Mouse (Mus musculus): ENCODE measurements around the gene Nxn.

Nxn gene

DNA sequence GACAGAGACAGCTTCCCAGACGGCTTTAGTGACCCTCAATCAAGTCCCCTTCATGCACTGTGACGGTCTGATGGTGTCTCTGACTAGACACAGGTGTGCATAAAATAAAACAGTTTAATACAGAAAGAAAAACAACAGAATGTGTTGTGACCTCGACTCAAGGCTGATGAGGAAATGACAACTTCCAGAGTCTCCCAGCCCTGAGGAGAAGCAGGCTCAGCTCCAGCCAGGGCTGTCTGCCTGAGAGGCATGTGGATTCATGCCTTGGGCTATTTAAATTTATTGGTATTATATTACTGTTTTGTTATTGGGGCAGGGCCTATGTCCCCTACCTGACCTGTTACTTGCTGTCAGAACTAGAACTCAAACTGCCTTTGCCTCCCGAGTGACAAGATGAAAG, 37.5 kb downstream of the Nxn start:
- DNase-seq = no peak

DNA sequence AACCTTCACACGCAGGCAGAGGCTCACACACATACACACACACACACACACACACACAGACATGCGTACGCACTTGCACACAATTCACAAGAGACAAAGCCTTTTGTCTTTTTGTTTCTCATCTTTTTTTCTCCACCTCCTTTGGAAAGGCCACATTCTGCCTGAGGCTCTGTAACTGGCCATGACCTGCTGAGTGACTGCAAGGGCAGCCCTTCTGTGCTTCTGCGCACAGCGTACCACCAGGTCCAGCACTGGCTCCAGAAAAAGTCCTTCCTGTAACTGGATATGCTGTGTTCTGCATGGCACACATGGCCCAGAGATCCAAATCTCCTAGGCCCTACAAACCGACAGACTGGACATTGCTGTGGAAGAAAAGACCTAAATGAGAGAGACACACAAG, 38.7 kb downstream of the Nxn start:
- DNase-seq = no peak

DNA sequence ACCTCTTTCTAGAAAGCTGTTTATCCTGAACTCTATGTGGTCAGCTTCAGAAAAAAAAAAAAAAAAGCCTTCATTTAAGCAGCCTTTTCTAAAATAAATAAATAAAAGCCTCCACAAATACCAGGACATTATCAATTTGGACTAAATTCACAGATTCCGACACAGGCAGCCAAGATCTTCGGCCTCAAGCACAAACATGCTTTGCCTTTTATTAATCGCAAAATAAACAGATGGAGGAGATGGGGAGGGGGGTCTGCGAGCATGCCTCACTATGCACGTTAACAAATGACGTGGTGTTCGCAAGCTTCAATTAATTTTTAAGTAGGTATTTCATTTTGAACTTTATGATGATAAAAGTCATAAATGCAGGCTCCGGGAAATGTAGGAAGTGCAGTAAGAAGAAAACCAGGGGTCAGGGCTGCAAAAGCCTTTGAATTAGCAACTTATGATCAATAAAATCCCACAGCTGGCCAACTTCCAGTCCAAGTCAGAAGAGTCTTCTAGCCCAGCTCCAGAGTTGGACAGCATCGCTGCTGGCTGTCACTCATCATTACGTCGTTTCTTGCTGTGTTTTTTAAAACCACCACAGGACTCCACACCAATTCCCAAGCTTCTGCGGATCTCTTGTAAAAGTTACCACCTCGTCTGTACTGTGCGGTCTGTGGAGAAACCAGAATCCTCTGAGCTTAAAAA, 40.2 kb downstream of the Nxn start:
- no peak for DNase-seq

DNA sequence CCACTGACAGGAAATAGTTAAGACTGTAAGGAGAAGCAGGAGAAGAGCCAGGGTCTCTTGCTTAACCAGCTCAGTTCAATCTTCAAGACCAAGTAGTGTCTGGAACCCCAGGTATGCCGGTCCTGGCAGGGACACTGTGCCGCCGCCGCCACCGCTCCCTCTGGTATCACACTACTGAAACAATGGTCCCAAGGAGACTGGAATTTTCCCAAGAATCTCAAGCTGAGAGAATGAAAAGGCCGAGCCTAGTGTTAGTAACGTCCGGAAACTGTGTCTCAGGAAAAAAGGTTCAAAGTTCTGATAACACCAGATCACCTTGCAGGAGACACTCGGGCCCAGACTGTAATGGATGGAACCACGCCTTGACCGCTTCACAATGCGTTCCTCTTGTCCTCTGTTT, 41.5 kb downstream of the Nxn start:
- DNase-seq = no peak

DNA sequence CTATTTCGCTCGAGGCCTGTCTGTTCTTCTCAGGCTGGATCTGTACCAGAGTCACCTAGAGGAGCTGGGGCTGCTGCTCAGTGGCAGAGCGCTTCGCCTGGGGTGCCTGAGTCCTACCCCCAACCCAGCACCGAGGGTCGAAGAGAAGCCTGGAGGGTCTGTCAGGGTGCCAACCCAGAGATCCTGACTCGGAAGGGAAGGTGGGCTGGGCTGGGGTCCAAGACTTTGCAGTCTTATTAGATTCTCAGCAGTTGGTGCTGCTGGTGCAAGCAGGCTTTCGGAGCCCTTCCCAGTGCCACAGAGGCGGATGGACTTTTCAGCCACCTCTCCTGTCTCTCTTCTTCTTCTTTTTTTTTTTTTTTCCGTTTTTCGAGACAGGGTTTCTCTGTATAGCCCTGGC, 42.8 kb downstream of the Nxn start:
- no peak for DNase-seq

DNA sequence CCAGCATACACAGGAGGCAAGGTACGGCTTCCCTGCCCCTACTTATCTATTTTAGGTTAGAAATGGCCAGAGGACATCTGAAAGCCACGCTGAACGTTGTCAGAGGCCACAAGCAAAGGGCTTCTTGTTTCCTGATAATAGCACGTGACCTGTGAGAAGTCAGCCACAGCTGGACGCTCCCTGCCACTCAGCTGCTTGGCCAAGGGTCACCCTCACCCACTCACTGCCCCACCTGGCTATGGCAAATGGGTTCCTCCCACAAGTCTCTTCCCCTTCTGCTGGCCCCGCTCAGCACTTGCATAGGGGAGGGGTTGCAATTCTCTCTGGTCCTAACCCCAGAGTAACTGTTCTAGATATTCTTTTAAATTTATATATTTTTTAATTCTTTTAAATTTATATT, 43.5 kb downstream of the Nxn start:
- DNase-seq = no peak

DNA sequence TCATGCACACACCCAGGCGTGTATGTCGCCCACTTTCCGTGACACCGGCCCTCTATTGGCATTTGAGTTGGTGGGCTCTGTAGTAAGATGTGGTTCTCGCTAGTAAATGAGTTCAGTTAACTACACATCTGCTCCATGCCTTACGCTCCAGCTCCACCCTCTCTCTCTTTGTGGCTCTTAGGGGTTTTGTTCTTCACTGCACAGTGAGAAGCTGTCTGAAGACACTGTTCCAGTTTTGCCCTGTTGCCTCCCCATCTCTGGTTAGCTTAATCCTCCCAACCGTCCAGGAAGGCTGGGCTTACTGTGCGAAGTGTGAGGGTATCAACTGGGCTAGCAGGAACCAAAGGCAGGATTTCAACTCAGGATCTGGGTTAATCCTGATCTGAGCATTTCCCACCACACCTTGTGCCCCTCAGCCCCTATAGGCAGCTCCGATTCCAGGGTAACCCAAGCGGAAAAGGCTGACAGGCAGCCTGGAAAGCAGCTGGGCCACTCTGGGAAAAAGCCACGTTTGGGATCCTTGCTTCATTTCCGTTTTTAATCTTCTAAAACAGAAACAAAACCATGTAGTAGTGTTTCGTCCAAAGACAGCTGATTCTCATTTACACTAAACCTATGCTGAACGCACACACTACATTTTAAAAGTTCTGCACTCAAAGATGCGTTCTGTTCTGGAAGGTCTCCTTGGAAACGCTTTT, 45.9 kb downstream of the Nxn start:
- no peak for DNase-seq

DNA sequence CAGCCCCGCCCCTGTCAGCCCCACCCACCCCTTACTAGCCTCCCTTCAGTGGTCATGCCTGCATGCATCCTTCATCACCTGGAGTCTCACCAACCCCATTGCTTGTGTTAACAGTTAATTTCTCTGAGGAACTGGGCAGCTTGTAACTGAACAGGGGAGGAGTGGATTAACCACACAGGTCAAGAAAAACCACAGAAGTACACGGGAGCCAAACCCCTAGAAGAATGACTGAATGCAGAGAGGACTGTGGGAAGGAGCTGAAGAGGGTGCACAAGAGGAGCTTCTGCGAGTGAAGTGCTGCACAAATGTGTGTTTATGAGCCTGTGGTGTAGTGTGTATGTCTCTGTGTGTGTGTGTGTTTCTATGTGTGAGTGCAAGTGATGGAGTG, 47.3 kb downstream of the Nxn start:
- peak; percentile 15 for DNase-seq

DNA sequence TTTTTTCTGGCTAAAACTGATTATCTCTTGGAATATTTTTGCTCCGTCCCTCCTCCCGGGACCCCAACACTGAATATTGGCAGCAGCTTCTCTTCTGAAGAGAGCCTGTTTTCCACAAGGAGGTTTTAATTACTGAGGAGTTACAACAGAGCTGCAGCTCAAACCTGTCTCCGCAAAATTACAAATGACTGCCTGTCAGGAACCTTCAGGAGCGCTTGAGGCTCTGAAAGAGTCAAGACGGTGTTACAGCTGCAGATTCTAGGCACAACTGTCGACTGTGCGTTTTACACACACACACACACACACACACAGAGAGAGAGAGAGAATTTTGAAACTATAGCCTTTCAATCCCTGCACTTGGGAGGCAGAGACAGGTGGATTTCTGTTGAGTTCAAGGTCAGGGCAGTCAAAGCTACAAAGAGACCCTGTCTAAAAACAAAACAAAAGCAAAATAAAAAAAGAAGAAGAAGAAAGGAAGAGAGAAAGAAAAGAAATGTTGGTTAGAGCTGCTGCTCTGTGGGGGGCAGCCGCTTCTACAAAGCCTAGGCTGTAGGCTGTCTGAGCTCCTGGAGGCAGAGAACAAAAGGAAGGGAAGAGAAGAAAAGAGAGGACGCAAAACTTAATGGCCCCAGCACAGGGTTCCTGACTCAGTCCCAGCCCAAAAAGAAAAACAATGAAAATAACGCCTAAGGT, 47.9 kb downstream of the Nxn start:
- DNase-seq = no peak

DNA sequence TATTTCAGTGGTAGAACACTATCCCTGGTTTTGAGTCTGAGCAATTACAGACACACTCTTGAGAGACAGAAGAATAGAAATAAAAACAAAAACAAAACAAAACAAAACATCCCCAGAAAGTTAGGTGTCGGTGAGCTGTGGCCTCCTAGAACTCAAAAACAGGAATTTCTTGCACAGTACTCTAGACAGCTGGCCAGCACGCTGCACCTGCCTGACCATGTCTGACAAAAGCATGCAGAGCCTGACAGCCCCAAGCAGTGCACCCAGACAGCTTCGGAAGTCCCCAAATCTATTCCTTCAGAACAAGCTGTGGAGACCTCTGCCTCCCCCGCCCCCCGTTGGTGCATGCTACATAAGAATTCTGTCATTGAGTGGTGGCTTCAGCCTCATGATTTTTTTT, 49.1 kb downstream of the Nxn start:
- no peak for DNase-seq

DNA sequence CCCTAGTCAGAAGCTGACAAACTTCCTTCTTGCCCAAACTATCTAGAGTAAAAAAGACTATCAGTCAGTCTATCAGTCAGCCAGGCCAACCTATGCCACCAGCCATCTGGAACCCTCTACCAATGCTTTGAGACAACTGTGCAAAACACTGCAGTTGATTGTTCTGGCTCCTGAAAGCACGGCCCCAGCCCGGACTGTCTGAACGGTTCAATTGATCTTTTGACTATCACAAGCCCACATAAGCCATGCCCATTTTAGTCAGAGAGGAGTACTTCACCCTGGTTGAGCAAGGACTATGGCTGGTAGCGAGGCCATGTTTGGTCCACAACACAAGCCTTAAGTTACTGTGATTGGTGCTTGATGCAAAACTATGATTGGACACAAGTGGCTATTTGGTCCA, 51.4 kb downstream of the Nxn start:
- DNase-seq = no peak

DNA sequence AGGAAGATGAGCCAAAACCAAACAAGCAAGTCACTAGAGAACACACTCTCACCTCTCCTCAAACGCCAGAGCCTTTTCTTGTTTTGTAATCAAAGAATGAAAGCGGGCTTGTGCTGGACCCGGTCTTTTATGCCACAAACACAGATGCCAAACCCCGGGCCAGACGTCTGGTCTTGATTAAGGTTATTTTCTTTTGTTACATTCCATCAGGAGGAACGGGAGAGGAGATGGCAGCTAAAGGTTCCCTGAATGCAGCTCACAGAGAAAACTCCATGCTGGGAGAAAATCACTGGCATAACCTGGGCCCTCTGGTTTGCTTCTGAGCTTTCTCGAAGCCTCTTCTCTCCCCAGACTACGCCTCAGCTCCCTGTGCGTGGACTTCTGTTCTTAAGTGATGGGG, 55.9 kb downstream of the Nxn start:
- DNase-seq = no peak

DNA sequence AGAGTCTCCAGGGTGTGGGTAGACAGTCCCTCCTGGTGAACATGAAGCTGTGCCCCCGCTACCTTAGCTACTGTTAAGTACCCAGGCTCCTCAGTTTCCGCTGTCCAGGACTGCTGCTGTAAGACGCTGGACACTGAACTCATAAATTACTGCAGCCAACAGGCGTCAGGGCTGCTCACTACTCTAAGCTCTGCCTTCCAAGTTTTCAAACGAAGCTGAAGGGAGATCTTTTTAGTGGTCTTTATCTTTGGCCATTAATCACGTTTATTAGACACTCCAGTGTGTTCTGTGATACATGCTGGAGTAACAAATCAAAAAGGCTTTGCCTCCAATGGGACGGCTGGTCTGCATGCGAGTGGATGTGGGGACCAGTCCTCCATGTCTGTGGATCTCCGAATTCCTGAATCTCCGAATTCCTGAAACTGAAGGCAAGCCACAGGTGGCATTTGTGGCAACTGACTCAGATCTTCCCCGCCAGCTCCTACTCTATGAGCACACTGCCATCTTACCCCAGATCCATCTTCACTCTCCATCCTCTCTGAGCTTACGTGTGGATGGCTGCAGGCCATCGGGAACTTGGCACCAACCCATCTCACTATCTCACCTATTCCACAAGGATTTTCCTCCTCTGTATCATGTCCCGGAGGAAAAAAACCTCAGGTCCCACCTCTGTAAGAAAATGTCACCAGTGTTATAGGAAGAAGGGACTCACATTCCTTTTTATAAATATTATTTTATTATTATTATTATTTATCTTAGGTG, 56.9 kb downstream of the Nxn start:
- DNase-seq = no peak

DNA sequence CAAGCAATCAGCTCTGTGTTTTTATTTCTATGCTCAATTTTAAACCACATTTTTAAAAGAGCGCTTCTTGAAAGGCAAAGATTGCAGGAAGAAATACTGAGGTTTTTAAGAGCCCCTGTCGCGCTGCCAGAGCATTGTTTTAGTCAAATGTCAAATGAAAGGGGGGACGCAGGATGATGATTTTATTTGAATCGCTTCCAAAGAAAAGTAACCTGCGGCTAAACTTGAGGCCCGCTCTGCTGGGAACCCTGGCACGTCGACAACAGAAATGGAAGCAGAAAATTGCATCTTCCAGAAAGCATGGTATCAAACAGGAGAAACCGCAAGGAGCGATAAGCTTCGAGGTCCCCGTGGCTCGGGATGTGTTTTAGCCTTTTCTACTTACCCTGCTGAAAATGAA, 57.8 kb downstream of the Nxn start:
- no peak for DNase-seq

DNA sequence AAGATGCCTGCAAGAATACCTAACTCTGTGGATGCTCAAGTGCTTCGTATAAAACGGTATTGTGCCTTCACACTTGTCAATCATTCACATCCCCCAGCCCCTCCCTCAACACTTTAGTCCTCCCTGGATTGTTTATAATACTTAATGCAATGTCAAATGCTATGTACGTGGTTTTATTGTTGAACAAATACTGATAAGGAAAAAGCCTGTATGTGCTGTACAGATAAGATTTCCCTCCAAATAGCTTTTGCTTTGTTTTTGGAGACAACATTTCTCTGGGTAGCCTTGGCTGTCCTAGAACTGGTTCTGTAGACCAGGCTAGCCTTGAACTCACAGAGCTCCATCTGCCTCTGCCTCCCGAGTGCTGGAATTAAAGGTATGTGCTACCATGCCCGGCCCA, 59.1 kb downstream of the Nxn start:
- DNase-seq = no peak

DNA sequence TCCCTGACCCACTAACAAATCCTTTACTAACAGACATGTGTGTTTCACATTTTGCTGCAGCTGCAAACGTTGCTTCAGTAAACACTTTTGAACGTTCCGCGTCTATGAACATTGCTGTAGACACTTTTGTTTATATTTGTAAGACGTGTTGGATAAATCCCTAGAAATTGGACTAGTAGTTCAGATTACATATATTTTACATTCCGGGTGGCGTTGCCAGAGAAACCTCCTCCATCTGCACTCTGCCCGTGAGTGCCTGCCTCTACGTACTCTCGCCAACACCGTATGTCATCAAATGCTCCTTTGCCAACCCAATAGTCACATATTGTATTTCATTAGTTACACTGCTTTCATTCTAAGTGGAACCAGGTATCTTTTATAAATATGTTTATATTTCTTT, 59.8 kb downstream of the Nxn start:
- no peak for DNase-seq

DNA sequence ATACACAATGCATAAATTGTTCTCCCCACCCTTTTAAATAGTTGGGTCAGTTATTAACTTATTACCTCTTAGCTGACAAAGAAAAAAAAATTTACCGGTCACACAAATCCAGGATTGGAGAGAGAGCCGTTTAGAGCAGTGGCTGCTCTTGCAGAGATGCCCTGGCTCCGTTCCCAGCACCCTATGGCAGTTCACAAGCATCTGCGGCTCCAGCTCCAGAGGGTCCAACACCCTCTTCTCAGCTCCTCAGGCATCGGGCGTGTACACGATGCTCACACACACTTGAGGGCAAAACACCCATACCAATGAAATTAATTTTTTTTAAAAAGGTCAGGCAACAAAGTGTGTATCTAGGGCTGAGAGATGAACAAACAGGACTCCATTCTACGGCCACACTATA, 60.3 kb downstream of the Nxn start:
- DNase-seq = no peak

DNA sequence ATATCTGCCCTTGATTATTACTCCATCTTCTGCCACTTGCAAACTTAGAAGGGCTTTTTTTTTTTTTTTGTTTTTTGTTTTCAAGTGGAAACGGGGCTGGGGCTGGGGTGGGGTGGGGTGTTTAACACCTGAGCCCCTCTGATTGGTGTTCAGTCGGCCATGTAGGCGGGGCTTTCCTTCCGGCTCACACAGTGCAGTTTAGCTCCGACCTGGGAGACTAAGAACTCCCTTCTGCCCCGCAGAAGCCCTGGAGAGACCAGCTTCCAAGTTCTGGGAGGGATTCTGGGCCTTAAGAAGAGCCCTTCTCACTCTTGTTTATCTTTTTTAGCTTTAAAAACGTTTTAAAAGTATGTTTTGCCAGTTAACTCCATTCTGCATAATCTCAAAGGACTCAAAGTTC, 61.2 kb downstream of the Nxn start:
- peak; percentile 79 for DNase-seq

DNA sequence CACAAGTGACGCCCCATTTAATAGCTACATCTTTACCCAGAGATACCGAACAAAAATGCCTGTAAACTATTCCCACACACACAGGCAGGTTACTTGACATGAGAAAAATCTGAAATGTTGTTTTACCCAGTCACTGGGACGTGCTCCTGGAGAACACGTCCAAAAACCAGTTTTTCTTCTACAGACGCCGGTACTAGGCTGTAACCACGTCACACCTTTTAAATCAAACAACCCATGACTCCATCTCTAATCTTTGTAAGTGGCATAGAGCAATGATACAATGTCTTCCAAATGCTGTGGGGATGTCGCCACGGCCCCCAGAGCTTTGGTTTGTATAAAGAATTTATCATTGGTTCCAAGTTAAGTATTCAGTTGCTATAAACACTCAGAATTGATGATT, 61.7 kb downstream of the Nxn start:
- no peak for DNase-seq

DNA sequence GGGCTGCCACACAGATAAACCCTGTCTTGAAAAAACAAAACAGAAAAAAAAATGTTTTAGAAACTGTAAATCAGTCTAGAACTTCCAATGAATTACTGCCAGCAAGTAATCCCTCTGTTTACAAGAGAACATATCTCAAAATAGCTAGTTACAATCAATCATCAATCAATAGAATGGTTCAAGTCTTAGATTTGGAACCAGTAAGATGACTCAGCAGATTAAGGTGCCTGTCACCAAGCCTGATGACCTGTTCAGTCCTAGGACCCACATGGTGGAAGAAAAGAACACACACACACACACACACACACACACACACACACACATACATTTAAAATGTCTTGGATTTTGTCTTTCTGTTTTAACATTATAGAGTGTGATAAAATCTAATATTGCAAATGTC, 62.7 kb downstream of the Nxn start:
- DNase-seq = no peak

DNA sequence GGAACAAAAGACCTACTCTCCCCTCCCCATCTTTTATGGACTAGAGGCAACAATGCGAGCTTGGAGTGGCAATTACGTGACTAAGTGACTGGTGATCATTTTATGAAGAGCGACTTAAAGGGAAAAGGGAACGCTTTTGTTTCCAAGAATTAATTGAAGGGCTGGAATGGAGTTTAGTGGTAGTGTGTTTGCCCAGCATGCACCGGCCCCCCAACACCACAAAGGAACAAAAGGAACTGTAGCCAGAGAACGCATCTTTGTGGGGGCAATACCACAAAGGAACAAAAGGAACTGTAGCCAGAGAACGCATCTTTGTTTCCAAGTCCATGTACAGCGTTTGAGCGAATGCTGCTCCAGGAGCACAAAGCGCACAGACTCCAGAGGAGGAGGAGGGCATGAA, 64.0 kb downstream of the Nxn start:
- no peak for DNase-seq

DNA sequence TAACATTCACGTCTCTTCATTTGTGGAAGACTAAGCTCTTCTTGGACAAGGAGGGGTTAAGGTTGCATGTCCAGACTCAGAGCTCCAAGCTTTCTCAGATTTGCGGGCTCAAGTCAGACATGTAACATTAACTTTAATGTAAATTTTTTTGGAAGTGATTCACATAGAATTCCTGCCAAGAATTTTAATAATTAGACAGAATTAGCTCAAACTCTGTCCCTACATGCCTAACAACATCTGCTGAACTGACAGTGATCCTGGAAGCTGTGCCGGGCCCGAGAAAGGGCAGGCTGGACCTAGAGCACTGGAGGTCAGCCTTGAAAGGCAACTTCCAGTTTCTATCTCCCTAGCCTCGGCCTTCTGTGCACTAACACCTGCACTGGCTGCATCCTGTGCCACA, 66.7 kb downstream of the Nxn start:
- DNase-seq = no peak

DNA sequence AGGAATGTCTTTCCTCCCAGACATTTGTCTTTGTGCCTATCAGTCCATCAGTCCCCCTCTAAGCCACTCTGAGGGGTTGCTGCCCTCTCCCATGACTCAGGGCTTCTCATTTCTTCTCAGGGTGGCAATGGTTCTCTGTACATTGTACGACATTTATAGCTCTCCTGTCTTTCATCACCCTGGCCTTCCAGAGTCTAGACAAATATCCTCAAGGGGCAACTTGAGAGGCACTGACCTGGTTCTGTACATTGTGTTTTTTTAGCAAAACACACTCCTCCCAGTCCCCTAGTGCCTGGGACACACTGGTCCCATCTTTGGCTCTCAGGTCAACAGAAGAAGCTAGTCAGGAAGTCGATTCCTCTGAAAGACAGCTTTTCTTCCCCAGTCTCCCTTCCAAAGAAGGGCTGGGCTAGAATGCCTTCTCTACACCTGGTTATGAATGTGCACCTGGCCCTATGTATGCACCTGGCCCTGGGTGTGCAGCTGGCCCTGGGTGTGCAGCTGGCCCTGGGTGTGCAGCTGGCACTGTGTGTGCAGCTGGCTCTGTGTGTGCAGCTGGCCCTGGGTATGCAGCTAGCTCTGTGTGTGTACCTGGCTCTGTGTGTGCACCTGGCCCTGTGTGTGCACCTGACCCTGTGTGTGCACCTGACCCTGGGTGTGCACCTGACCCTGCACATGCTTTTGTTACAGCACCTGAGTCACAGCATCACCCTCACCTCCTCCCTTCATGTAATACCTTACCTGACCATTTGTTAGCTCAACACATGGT, 70.2 kb downstream of the Nxn start:
- no peak for DNase-seq
